Mouse (Mus musculus) yolk sac, embryonic 10.5 days (tissue): ENCODE data around the gene Rbfox3.

Experiments used
- DNase-seq: peaks from one replicate; pipeline ENCODE4 v3.0.0-alpha.2; 2017; ENCODE audit warnings: low spot score

The Rbfox3 gene

GRCm38 (mm10) chr11:118667946-118668345 lies 243.5 kb downstream of the Rbfox3 start:
- DNase-seq: no peak

- no peak for DNase-seq
Measured at GRCm38 (mm10) chr11:118666172-118666571, 245.2 kb downstream of the Rbfox3 start.

- no peak for DNase-seq
Measured at GRCm38 (mm10) chr11:118663305-118663704, 248.1 kb downstream of the Rbfox3 start.

- DNase-seq: peak; percentile 4
Measured at GRCm38 (mm10) chr11:118659305-118659704, 252.1 kb downstream of the Rbfox3 start.

GRCm38 (mm10) chr11:118655833-118656232 lies 255.6 kb downstream of the Rbfox3 start:
- DNase-seq: no peak

GRCm38 (mm10) chr11:118653521-118654318 lies 257.7 kb downstream of the Rbfox3 start:
- no peak for DNase-seq

GRCm38 (mm10) chr11:118652401-118653240 lies 258.8 kb downstream of the Rbfox3 start:
- DNase-seq: no peak

GRCm38 (mm10) chr11:118648369-118648768 lies 263.0 kb downstream of the Rbfox3 start:
- no peak for DNase-seq

GRCm38 (mm10) chr11:118646864-118647263 lies 264.5 kb downstream of the Rbfox3 start:
- DNase-seq: no peak

GRCm38 (mm10) chr11:118645158-118645557 lies 266.2 kb downstream of the Rbfox3 start:
- DNase-seq: no peak

- no peak for DNase-seq
Measured at GRCm38 (mm10) chr11:118640706-118641105, 270.7 kb downstream of the Rbfox3 start.

GRCm38 (mm10) chr11:118637718-118638117 lies 273.7 kb downstream of the Rbfox3 start:
- DNase-seq: no peak

- DNase-seq: no peak
Measured at GRCm38 (mm10) chr11:118634647-118635046, 276.8 kb downstream of the Rbfox3 start.

- DNase-seq: no peak
Measured at GRCm38 (mm10) chr11:118629718-118630117, 281.7 kb downstream of the Rbfox3 start.

- no peak for DNase-seq
Measured at GRCm38 (mm10) chr11:118627541-118627940, 283.9 kb downstream of the Rbfox3 start.

GRCm38 (mm10) chr11:118620869-118621268 lies 290.5 kb downstream of the Rbfox3 start:
- no peak for DNase-seq

- DNase-seq: no peak
Measured at GRCm38 (mm10) chr11:118614126-118614525, 297.3 kb downstream of the Rbfox3 start.

GRCm38 (mm10) chr11:118610128-118610527 lies 301.3 kb downstream of the Rbfox3 start:
- DNase-seq: no peak

- no peak for DNase-seq
Measured at GRCm38 (mm10) chr11:118609236-118610000, 302.0 kb downstream of the Rbfox3 start.

GRCm38 (mm10) chr11:118607927-118608326 lies 303.5 kb downstream of the Rbfox3 start:
- DNase-seq: no peak

- DNase-seq: no peak
Measured at GRCm38 (mm10) chr11:118605570-118605969, 305.8 kb downstream of the Rbfox3 start.

GRCm38 (mm10) chr11:118604206-118604605 lies 307.2 kb downstream of the Rbfox3 start:
- no peak for DNase-seq
